Mouse (Mus musculus) gastrocnemius, postnatal 10 days (tissue): ENCODE data around the gene Usp20. TPM values are rescaled to one million over a fixed set of nuclear protein-coding genes. Genes with fewer than 3 reads are reported as not detected.

Experiments
- DNase-seq: peaks from one replicate; pipeline ENCODE4 v3.0.0; 2021; ENCODE audit warnings: mixed read lengths
- total RNA-seq, 2 experiments: library from RNA; stranded (reverse); gene quantifications; 2 replicates each; pipeline ENCODE4 v1.2.3; 2021

Gene Usp20
- total RNA-seq, 2 experiments from 2014 or later = 17.4 to 29.4 TPM

- DNase-seq = no peak
Measured at GRCm38 (mm10) chr2:31040487-31040886, 58.4 kb downstream of the Usp20 start.

DNA sequence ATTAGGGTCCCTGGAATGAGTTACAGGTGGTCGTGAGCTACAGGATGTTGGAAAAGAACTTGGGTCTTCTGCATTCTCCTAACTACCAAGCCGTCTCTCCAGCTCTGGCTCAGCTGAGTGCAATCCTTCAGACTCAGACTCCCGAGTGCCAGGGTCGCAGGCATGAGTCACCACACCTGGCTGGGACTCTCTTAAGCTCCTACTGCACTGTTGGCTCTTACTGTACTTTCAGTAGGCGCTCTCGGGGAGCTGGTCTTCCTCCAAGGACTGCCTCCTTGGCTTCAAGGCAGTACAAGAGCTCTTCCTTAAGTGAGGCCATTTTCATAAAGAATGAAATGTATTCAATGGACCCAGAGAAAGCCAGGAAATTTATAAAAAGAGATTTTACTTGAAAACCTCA lies 59.3 kb downstream of the Usp20 start:
- DNase-seq = no peak

- DNase-seq = no peak
Measured at GRCm38 (mm10) chr2:31042881-31043280, 60.8 kb downstream of the Usp20 start.

- no peak for DNase-seq
Measured at GRCm38 (mm10) chr2:31043856-31044255, 61.8 kb downstream of the Usp20 start.

DNA sequence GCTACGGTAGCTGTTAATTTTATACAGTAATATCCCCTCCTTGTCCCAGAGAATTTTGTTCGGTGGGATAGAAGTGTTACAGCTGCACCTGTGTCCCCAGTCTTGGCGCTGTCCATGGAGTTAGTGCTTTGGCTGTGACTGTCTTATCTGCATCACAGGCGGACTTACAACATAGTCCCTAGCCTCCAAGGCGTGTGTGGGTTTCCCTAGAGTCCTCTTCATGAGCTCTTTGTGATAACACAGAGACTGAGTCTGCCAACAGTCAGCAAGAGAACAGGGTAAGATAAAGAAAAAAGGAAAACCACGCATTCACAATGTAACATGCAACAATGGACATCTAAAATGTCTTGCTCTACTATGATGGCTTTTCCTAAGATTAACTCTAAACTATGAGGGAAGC lies 66.0 kb downstream of the Usp20 start:
- DNase-seq = no peak

DNA sequence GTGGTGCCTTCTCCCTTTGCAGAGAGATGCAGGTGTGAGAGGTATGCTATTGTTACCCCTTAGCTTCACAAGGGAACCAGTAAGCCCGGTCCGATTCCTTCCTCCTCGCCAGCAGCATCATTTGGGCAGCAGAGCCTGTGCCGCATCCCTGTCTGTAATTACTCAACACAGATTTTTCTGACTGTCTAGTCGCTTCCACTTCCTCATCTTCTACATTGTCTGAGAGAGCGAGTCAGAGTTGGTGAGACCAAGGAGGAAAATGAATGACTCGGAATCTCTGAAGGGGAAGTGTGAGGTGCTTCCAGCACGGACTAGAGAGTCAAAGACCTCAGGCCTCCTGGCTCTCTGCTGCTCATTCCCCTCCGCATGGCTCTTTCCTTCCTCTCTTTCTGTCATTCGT lies 70.4 kb downstream of the Usp20 start:
- no peak for DNase-seq

DNA sequence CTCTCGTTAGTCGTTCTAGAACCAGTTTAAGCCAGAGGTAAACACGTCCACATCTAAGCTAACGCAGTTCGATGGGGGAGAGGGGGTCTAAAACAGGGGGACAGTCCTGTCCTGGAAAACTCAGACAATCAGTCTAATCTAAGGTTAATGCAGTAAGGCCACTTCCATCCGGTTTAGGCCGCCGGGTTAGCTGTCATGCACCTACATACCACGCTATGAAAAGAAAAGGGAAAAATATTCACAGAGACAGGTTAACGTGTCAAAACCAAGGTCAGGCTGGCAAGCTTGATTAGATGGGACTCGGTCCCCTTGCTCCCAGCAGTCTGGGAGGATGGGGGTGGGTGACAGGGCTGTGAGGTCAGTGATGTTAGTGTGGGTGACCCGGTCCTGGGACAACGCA lies 71.3 kb downstream of the Usp20 start:
- DNase-seq = no peak

- no peak for DNase-seq
Measured at GRCm38 (mm10) chr2:31053851-31054340, 71.8 kb downstream of the Usp20 start.

- DNase-seq = no peak
Measured at GRCm38 (mm10) chr2:31056070-31056469, 74.0 kb downstream of the Usp20 start.

DNA sequence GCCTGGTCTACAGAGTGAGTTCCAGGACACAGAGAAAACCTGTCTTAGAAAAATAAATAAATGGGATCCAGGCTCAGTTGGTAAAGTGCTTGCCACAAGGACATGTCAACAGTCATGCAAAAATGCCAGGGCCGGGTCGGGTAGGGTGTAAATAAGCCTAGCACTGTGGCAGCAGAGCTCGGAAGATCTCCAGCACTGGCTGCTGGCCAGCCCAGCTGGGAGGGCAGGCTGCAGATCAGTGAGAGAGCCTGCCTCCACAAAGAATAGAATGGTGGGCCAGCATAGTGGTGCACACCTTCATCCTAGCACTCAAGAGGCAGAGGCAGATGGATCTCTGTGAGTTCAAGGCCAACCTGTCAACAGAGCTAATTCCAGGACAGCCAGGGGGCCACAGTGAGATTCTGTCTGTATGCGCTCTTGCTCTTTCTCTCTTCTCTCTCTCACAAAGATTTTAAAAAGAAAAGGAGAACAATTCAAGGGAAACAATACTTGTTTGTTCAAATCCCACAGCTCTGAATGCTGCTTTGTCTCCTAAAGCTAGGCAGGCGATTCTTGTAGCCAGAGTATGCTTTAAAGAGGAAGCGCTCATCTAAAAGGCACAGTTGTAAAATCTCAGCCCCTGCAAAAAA lies 75.6 kb downstream of the Usp20 start:
- no peak for DNase-seq

DNA sequence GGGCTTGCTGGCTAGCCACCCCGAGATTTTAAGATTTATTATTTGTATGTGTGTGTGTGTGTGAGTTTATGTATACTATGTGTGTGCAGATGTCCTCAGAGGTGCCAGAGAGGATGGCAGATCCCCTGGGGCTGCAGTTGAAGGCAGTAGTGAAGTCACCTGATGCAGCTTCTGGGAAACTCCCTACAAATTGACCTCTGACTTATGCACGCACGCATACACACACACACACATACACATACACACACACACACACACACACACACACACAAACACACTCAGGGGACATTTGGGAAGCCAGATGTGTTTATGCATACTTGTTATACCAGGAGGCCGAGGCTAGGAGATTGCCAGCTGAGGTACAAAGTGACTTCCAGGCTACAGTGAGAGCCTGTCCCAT lies 76.4 kb downstream of the Usp20 start:
- DNase-seq = no peak

DNA sequence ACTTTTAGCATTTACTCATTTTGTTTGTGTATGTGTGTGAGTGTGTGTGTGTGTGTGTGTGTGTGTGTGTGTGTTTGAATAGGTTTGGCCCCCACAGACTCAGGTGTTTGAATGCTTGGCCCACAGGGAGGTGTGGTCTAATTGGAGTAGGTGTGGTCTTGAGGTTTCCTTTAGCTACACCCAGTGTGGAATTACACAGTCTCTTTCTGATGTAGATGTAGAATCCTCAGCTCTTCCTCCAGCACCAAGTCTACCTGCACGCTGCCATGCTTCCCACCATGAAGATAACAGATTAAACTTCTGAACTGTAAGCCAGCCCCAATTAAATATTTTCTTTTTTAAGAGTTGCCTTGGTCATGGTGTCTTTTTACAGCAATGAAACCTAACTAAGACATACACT lies 78.2 kb downstream of the Usp20 start:
- DNase-seq = no peak

GRCm38 (mm10) chr2:31060787-31061730 lies 79.0 kb downstream of the Usp20 start:
- DNase-seq = no peak

DNA sequence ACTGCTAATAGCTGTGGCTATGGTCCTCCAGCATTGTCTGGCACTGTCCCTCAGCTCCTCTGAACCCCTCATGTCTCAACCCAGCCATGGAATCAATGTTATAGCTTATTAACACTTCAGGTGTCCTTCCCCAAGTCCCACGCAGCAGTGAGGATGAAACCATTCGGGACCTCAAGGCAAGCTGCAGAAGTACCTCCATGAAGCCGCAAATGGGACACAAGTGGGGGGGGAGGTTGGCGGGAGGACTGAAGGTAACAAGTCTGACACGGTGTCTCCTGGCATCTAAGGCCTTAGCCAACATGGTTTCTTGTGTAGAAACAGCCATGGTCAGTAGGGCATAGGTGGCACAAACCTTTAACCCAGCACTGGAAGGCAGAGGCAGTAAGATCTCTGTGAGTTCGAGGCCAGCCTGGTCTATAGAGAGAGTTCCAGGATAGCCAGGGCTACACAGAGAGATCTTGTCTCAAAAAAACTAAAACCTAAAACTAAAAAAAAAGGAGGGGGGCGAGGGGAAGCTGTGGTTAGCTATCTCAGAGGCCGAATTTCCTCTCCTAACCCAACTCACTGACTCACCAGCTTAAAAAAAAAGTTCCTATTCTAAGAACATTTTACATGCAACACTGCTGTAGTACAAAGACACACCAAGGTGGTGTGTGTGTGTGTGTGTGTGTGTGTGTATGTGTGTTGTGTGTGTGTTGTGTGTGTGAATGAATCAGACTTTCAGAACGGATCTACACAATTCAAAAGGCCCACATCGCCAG lies 80.0 kb downstream of the Usp20 start:
- DNase-seq = no peak

DNA sequence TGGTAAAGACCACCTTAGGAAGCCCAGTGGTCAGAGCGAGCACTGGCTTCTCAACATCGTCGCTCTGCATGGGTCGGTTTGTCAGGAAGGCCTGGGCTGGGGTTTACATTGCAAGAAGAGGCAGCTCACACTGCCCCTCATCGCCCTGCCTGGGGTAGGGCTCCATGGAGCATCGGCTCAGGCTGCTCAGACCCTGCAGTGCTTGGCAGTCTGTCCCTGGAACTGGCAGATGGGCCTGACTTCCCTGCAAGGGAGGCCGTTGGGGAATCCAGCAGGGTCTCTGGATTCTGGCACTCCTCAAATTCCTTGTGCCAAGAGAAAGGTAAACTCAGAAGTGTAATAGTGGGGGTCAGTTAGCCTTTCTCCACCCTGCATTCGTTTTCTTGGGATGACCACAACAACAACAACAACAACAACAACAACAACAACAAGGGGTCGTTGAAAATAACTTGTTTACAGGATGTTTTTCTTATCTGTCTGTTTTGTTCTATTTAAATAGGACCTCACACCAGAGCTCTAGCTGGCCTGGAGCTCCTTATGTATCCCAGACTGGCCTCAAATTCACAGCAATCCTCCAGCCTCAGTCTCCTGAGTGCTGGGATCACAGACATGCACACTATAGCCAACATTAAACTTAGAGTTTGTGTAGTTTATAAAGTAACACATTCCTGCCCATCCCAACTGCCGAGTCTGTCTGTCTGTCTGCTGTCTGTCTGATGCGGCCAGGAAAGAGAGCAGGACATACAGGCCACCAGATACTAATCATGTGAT lies 84.1 kb downstream of the Usp20 start:
- DNase-seq = no peak

- DNase-seq = no peak
Measured at GRCm38 (mm10) chr2:31067059-31067595, 85.0 kb downstream of the Usp20 start.

GRCm38 (mm10) chr2:31067696-31068245 lies 85.7 kb downstream of the Usp20 start:
- DNase-seq = no peak

- DNase-seq = peak; percentile 48
Measured at GRCm38 (mm10) chr2:31068246-31069113, 86.4 kb downstream of the Usp20 start.

DNA sequence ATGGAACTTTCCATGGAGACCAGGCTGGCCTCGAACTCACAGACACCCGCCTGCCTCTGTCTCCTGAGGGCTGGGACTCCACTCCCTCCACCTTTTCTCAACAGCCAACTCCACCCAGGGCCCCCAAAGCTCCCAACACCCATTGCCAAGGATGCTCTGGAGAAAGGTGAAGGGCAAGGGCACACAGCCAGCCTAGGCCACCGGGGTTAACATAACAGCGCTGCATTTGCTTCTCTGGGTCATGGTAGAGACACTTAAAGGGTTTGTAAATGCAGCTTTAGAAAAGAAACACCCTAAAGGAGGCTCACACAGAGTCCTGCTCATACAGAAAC lies 87.0 kb downstream of the Usp20 start:
- DNase-seq = no peak

GRCm38 (mm10) chr2:31069506-31069905 lies 87.4 kb downstream of the Usp20 start:
- no peak for DNase-seq
